ENCODE assay signal across 9 mouse cellular contexts in genomic region chr15:75175506-75175905, GRCm38 (mm10). TPM values are rescaled to one million over a fixed set of nuclear protein-coding genes. Genes with fewer than 3 reads are reported as not detected.
DNase-seq lines count a peak whose midpoint lies in the region; ATAC-seq lines count a peak whose summit lies in the region.
"Had no signal": no experiment of that assay in that cellular context is flagged by ENCODE, and none has a peak within 500 bp of the region (broad histone marks: within the 10 kb centered on the region; RNA-seq: fewer than 3 reads in every experiment).

No protein-coding gene starts in this region.

- H3K9ac ChIP-seq in midbrain, embryonic 14.5 days (replicated peaks; ENCODE audit: low read length): no peak overlapping the region
- no peak overlapping the region for H3K9ac ChIP-seq in midbrain, embryonic 16.5 days (ENCODE audit: low read depth, low read length)
- H3K9ac ChIP-seq: neural tube, embryonic 12.5 days had no signal

- H3K27me3 ChIP-seq in midbrain, embryonic 14.5 days (ENCODE audit: control insufficient read depth, insufficient read depth, low read length): no peaks in the 10 kb centered on the region
- H3K27me3 ChIP-seq in midbrain, embryonic 16.5 days (ENCODE audit: control insufficient read depth, insufficient read depth, low read depth, low read length): no peaks in the 10 kb centered on the region
- H3K27me3 ChIP-seq: neural tube, embryonic 12.5 days had no signal

- 49% methylated on average over 1 of the region's 1 CpGs for WGBS in midbrain, embryonic 14.5 days
- WGBS in midbrain, embryonic 16.5 days: 72% methylated on average over 1 of the region's 1 CpGs

- H3K27ac ChIP-seq in midbrain, embryonic 14.5 days (replicated peaks; ENCODE audit: low read depth, low read length): no peak overlapping the region
- no peak overlapping the region for H3K27ac ChIP-seq in midbrain, embryonic 16.5 days (ENCODE audit: low read length)
- H3K27ac ChIP-seq: neural tube, embryonic 12.5 days had no signal

- H3K4me1 ChIP-seq in midbrain, embryonic 14.5 days (ENCODE audit: control insufficient read depth, insufficient read depth, low read length): no peaks in the 10 kb centered on the region
- no peaks in the 10 kb centered on the region for H3K4me1 ChIP-seq in midbrain, embryonic 16.5 days (ENCODE audit: control insufficient read depth, insufficient read depth, low read length)
- H3K4me1 ChIP-seq: neural tube, embryonic 12.5 days had no signal

- no peaks in the 10 kb centered on the region for H3K36me3 ChIP-seq in midbrain, embryonic 14.5 days (ENCODE audit: control insufficient read depth, insufficient read depth, low read length)
- H3K36me3 ChIP-seq in midbrain, embryonic 16.5 days (ENCODE audit: control insufficient read depth, insufficient read depth, low read length): no peaks in the 10 kb centered on the region
- H3K36me3 ChIP-seq: neural tube, embryonic 12.5 days had no signal

- H3K4me2 ChIP-seq in midbrain, embryonic 14.5 days (ENCODE audit: low read length): no peak overlapping the region
- no peak overlapping the region for H3K4me2 ChIP-seq in midbrain, embryonic 16.5 days (ENCODE audit: low read length)
- H3K4me2 ChIP-seq: neural tube, embryonic 12.5 days had no signal

- H3K4me3 ChIP-seq in midbrain, embryonic 14.5 days (replicated peaks; ENCODE audit: low read depth, low read length): no peak overlapping the region
- no peak overlapping the region for H3K4me3 ChIP-seq in midbrain, embryonic 16.5 days (ENCODE audit: low read depth, low read length)
- H3K4me3 ChIP-seq: neural tube, embryonic 12.5 days had no signal

- H3K9me3 ChIP-seq in midbrain, embryonic 14.5 days (ENCODE audit: control insufficient read depth, low read length): no peaks in the 10 kb centered on the region
- H3K9me3 ChIP-seq in midbrain, embryonic 16.5 days (replicated peaks; ENCODE audit: control insufficient read depth, low read length, poor library complexity, severe bottlenecking): no peaks in the 10 kb centered on the region
- H3K9me3 ChIP-seq: neural tube, embryonic 12.5 days had no signal

- DNase-seq in cerebellum, postnatal 10 days: peak; percentile 62
- no peak for DNase-seq in cerebellum, adult 11-12 months
- DNase-seq in midbrain, embryonic 14.5 days: peak; percentile 60
- peak; percentile 6 to 45 for DNase-seq in cerebellum, postnatal 25 days
- DNase-seq in kidney, postnatal 25 days: peak; percentile 10 to 41
- peak; percentile 73 for DNase-seq in naive thymus-derived CD4-positive, alpha-beta T cell, adult 2 months (ENCODE audit: low read depth)
- DNase-seq in thymus, postnatal 4 days: peak; percentile 75

- no peak for ATAC-seq in midbrain, embryonic 14.5 days (ENCODE audit: low FRiP score, low TSS enrichment)
- ATAC-seq in midbrain, embryonic 16.5 days: no peak

RNA-seq across cellular contexts. Expression of gene Ly6g, which starts 20.5 kb away (rescaled TPM):
- polyA plus RNA-seq in midbrain, embryonic 14.5 days (2014; fragmentation: Nextera tagmentation; extraction: Ambion mirVana): not detected in 2 replicates
- polyA plus RNA-seq in midbrain, embryonic 16.5 days (2015; fragmentation: Nextera tagmentation; extraction: Ambion mirVana): not detected in 2 replicates
- polyA plus RNA-seq: neural tube, embryonic 12.5 days had no signal

RNA-seq across cellular contexts. Expression of gene BC025446, which starts 40.7 kb away (rescaled TPM):
- not detected in 2 replicates for polyA plus RNA-seq in midbrain, embryonic 14.5 days (2014; fragmentation: Nextera tagmentation; extraction: Ambion mirVana)
- polyA plus RNA-seq in midbrain, embryonic 16.5 days (2015; fragmentation: Nextera tagmentation; extraction: Ambion mirVana): not detected in 2 replicates
- polyA plus RNA-seq: neural tube, embryonic 12.5 days had no signal
